Mouse (Mus musculus) lung, embryonic 15.5 days (tissue): ENCODE results near the gene Ankdd1a. TPM values are rescaled to one million over a fixed set of nuclear protein-coding genes. Genes with fewer than 3 reads are reported as not detected.

ENCODE experiments used
- ATAC-seq: fragments of 200-750 bp; cut with Nextera tagmentation; 2 replicates; pipeline ENCODE4 v1.8.0; 2017; ENCODE audit warnings: moderate number of reproducible peaks, borderline replicate concordance; ENCODE audit not compliant: low FRiP score, low TSS enrichment; ENCODE audit errors: extremely low read depth
- H3K27ac ChIP-seq: fragments of 300-500 bp; sonication (generic); 2 replicates; pipeline ENCODE4 v1.5.1; 2015; ENCODE audit warnings: moderate library complexity, mild to moderate bottlenecking, inconsistent platforms
- H3K27me3 ChIP-seq: fragments of 300-500 bp; sonication (generic); 2 replicates; pipeline ENCODE4 v1.6.1; 2015; ENCODE audit warnings: inconsistent platforms
- H3K36me3 ChIP-seq: fragments of 300-500 bp; sonication (generic); 2 replicates; pipeline ENCODE4 v1.6.1; 2015; ENCODE audit warnings: inconsistent platforms
- H3K4me1 ChIP-seq: fragments of 300-500 bp; sonication (generic); 2 replicates; pipeline ENCODE4 v1.6.1; 2015; ENCODE audit warnings: inconsistent platforms
- H3K4me2 ChIP-seq: fragments of 300-500 bp; sonication (generic); 2 replicates; pipeline ENCODE4 v1.6.1; 2015; ENCODE audit warnings: inconsistent platforms, mild to moderate bottlenecking, moderate library complexity
- H3K4me3 ChIP-seq: fragments of 300-500 bp; sonication (generic); 2 replicates; pipeline ENCODE4 v1.5.1; 2015; ENCODE audit warnings: mild to moderate bottlenecking, inconsistent platforms
- H3K9ac ChIP-seq: fragments of 300-500 bp; sonication (generic); 2 replicates; pipeline ENCODE4 v1.6.1; 2015; ENCODE audit warnings: inconsistent platforms
- H3K9me3 ChIP-seq: fragments of 300-500 bp; sonication (generic); 2 replicates; pipeline ENCODE4 v1.6.1; 2016; ENCODE audit warnings: inconsistent platforms
- WGBS: fragments of 180-500 bp; shearing (Covaris S2); methylation state at CpG from one replicate; pipeline ENCODE4 v1.1.7; 2015; 5-methylcytosine and 5-hydroxymethylcytosine counted together
- polyA plus RNA-seq: library from polyadenylated mRNA; unstranded; fragments of >200 nt; fragmentation: Nextera tagmentation; extraction: Ambion mirVana; gene quantifications from 2 replicates; pipeline ENCODE4 v1.2.1, GENCODE M21; 2015

Ankdd1a gene
- polyA plus RNA-seq, 1 experiment from 2014 or later: not detected

DNA sequence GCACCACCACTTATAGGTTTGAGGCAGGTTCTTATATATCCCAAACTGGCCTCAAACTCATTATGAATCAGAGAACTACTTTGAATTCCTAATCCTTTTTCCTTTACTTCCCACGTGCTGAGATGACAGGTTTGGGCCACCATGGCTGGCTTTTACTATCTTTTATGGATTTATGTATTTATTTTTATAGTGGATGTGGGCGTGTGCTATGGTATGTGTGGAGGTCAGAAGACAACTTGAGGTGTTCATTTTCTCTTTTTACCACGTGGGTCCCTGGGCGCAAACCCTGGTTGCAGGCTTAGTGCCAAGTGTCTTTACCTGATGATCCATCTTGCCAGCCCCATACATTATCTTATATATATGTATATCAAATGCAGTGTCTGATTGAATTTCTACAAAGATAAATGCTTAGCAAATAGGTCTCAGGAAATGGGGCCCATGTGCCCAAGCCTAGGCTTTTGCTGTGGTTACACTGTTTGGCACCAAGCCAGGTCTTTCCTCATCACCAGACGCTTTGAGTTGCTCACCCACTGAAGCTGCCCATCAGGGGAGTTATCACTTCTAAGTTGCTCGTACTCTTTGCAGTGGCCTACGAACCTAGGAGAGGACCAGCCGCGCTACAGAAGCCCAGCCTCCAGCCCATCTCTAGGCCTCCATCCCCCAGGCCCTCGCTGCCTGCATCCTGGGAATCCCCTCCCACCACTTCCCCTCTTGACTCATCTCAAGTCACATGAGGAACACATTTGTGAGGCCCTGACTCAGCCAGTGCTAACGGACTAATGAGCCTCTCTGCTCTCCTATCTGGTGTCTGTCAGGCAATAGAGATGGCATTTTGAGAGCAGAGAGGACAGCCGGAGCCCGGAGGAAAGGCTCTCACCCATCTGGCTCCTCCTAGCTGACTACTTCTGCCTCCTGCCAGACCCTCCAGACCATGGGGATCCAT is 21.4 kb upstream of the Ankdd1a start:
- 34% methylated on average over 13 of the region's 13 CpGs for WGBS
- no peak overlapping the region for H3K4me2 ChIP-seq

DNA sequence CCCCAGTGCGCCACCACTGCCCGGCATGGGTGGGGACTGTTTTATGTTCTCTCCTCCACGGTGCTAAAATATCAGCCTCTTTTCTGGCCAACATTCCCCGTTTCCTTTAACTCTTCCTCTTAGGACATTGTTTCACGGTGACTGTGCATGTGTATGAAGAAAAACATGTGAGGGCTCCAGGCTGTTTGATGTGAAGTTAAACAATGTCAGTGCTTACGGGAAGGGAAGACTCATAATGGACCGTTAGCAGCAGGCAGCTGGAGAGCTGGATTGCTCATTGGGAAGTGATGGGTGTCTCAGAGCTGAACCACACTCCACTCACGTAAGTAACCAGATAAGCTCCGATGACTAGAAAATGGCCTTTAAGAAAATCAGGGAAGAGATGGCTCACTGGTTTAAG is 19.7 kb upstream of the Ankdd1a start:
- Histone ChIP-seq H3K9ac (no peak overlapping the region), H3K4me3 (no peak overlapping the region), H3K36me3 (no peaks in the 10 kb centered on the region), H3K27ac (no peak overlapping the region), H3K9me3 (no peaks in the 10 kb centered on the region), H3K27me3 (no peaks in the 10 kb centered on the region), H3K4me1 (peaks cover 10% of the 10 kb centered on the region), H3K4me2 (no peak overlapping the region)
- no peak for ATAC-seq
- WGBS: 58% methylated on average over 9 of the region's 9 CpGs

More for the DNA sequence above, 21.4 kb upstream of the Ankdd1a start:
- Histone ChIP-seq H3K9me3 (no peaks in the 10 kb centered on the region), H3K36me3 (no peaks in the 10 kb centered on the region), H3K27me3 (no peaks in the 10 kb centered on the region), H3K4me1 (peaks cover 20% of the 10 kb centered on the region), H3K27ac (peak overlapping the region; percentile 65), H3K4me3 (no peak overlapping the region), H3K9ac (no peak overlapping the region)
- ATAC-seq: peak; percentile 65; the same call in 1 of the 2 replicates

DNA sequence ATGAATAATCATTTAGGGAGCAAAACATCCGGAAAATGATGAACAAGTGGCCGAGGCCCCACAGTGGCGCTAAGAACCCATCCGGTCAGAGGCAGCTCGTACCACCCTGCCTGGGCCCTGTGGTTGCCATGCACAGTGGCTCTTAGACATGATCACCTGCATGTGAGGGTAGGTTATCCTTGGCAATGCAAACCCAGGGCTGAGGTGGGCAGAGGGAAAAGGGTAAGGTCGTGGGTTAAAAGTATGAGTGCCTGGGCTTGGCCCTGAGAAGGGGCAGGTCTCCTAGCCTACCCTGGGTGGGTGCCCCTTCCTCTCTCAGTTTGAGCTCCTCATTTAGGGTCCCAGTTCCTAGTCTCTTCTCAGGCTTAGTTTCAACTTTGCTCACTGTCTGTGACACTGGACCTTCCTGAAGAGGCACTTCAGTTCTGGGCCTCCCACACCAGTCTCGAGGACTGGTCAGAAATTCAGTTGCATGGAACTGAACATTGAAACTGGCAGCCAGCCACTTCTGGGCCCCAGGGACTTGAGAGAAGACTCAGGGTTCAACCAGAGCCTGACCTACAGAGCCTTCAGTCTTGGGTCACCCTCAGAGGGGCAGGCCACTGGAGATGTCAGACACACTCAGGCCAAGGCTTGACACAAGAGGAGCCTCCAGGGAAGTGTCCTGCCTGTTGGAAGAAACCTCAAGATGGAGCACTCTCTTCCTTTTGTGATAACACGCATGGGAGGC is 18.1 kb upstream of the Ankdd1a start:
- Histone ChIP-seq H3K9me3 (no peaks in the 10 kb centered on the region), H3K4me2 (no peak overlapping the region), H3K36me3 (no peaks in the 10 kb centered on the region), H3K9ac (no peak overlapping the region), H3K4me1 (peaks cover 10% of the 10 kb centered on the region), H3K27me3 (no peaks in the 10 kb centered on the region), H3K27ac (no peak overlapping the region), H3K4me3 (no peak overlapping the region)
- 81% methylated on average over 8 of the region's 8 CpGs for WGBS
- no peak for ATAC-seq

- no peaks in the 10 kb centered on the region for H3K27me3 ChIP-seq
- no peak overlapping the region for H3K4me3 ChIP-seq
- H3K9me3 ChIP-seq: no peaks in the 10 kb centered on the region
- H3K4me1 ChIP-seq: peaks cover 3% of the 10 kb centered on the region
- no peak overlapping the region for H3K27ac ChIP-seq
- H3K36me3 ChIP-seq: no peaks in the 10 kb centered on the region
- H3K4me2 ChIP-seq: no peak overlapping the region
- no peak for ATAC-seq
- no peak overlapping the region for H3K9ac ChIP-seq
- 73% methylated on average over 4 of the region's 4 CpGs for WGBS
Observed at GRCm38 (mm10) chr9:65536491-65536890, 16.5 kb upstream of the Ankdd1a start.

GRCm38 (mm10) chr9:65535789-65536469 is 15.9 kb upstream of the Ankdd1a start:
- no peak overlapping the region for H3K4me2 ChIP-seq
- no peaks in the 10 kb centered on the region for H3K27me3 ChIP-seq
- no peaks in the 10 kb centered on the region for H3K4me1 ChIP-seq
- H3K27ac ChIP-seq: no peak overlapping the region
- no peak overlapping the region for H3K4me3 ChIP-seq
- H3K9me3 ChIP-seq: no peaks in the 10 kb centered on the region
- ATAC-seq: no peak
- no peaks in the 10 kb centered on the region for H3K36me3 ChIP-seq
- H3K9ac ChIP-seq: no peak overlapping the region
- WGBS: 82% methylated on average over 11 of the region's 11 CpGs

GRCm38 (mm10) chr9:65535191-65535722 is 15.3 kb upstream of the Ankdd1a start:
- H3K27me3 ChIP-seq: no peaks in the 10 kb centered on the region
- no peak overlapping the region for H3K4me3 ChIP-seq
- H3K27ac ChIP-seq: no peak overlapping the region
- ATAC-seq: no peak
- no peaks in the 10 kb centered on the region for H3K36me3 ChIP-seq
- no peaks in the 10 kb centered on the region for H3K4me1 ChIP-seq
- no peak overlapping the region for H3K4me2 ChIP-seq
- no peaks in the 10 kb centered on the region for H3K9me3 ChIP-seq
- H3K9ac ChIP-seq: no peak overlapping the region
- 59% methylated on average over 3 of the region's 3 CpGs for WGBS

- Histone ChIP-seq H3K4me3 (no peak overlapping the region), H3K27ac (no peak overlapping the region), H3K27me3 (no peaks in the 10 kb centered on the region), H3K4me1 (no peaks in the 10 kb centered on the region), H3K9ac (no peak overlapping the region), H3K36me3 (no peaks in the 10 kb centered on the region), H3K4me2 (no peak overlapping the region), H3K9me3 (no peaks in the 10 kb centered on the region)
- no peak for ATAC-seq
- WGBS: 79% methylated on average over 3 of the region's 3 CpGs
Observed at GRCm38 (mm10) chr9:65534111-65534510, 14.1 kb upstream of the Ankdd1a start.

GRCm38 (mm10) chr9:65532986-65533385 is 13.0 kb upstream of the Ankdd1a start:
- H3K4me3 ChIP-seq: no peak overlapping the region
- peaks cover 4% of the 10 kb centered on the region; the same call in 1 of the 2 replicates for H3K4me1 ChIP-seq
- H3K9ac ChIP-seq: no peak overlapping the region
- no peak for ATAC-seq
- H3K27ac ChIP-seq: no peak overlapping the region
- WGBS: 72% methylated on average over 8 of the region's 8 CpGs
- no peaks in the 10 kb centered on the region for H3K36me3 ChIP-seq
- no peaks in the 10 kb centered on the region for H3K27me3 ChIP-seq
- H3K4me2 ChIP-seq: no peak overlapping the region
- H3K9me3 ChIP-seq: no peaks in the 10 kb centered on the region

DNA sequence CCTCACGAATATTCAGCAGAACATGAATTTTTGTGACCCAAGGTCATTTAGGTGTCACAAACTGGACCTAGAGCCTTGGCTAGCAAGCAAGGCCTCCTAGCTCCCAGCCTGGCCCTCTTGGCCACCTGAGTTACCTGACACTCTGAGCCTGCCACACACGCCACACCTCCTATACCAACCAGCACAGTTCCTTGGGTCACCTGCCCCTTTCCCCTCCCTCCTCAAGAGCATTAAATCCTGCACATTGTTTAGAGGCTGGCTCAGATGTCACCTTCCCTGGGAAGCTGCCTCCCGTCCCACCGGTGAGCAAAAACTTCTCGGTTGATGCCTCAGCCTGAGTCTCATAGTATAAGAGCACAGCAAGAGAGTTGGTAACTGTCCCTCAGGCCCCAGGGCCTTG is 11.3 kb upstream of the Ankdd1a start:
- 68% methylated on average over 5 of the region's 5 CpGs for WGBS
- H3K27ac ChIP-seq: no peak overlapping the region
- H3K36me3 ChIP-seq: no peaks in the 10 kb centered on the region
- ATAC-seq: no peak
- no peak overlapping the region for H3K4me3 ChIP-seq
- H3K27me3 ChIP-seq: no peaks in the 10 kb centered on the region
- H3K4me2 ChIP-seq: no peak overlapping the region
- no peaks in the 10 kb centered on the region for H3K9me3 ChIP-seq
- peaks cover 4% of the 10 kb centered on the region; the same call in 1 of the 2 replicates for H3K4me1 ChIP-seq
- no peak overlapping the region for H3K9ac ChIP-seq

- Histone ChIP-seq H3K9me3 (no peaks in the 10 kb centered on the region), H3K27ac (no peak overlapping the region), H3K4me3 (no peak overlapping the region), H3K9ac (no peak overlapping the region), H3K4me2 (no peak overlapping the region), H3K4me1 (peaks cover 4% of the 10 kb centered on the region; the same call in 1 of the 2 replicates), H3K27me3 (no peaks in the 10 kb centered on the region), H3K36me3 (no peaks in the 10 kb centered on the region)
- WGBS: 58% methylated on average over 8 of the region's 8 CpGs
- no peak for ATAC-seq
Observed at GRCm38 (mm10) chr9:65529659-65530058, 9.7 kb upstream of the Ankdd1a start.

DNA sequence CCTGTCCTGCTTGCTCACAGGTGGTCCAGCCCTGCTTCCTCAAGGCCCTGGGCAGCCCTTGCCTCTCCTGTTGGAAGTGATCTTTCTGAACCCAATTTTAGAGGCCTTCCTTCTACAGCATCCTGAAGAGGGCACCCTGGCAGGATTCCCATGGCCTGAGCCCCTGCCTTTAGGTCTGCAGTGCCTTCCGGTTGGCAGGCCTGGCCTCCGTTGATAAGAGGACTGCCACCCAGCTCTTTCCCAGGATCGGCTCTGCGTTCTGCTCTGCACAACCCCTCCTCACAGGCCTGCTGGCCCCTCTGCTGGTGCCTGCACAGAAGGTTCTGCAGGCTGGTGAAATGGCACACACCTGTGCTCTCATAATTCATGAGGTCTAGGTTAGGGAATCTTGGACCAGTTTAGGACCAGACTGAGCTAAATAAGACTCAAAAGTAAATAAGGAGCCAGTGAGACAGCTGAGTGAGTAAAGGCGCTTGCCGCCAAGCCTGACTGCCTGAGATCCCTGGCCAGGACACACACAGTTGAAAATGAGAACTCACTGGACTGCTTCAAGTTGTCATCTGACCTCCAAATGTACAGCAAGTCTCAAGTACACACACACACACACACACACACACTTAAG is 8.5 kb upstream of the Ankdd1a start:
- H3K27me3 ChIP-seq: no peaks in the 10 kb centered on the region
- H3K9ac ChIP-seq: no peak overlapping the region
- no peak overlapping the region for H3K4me3 ChIP-seq
- 0 out of 2 replicates have a peak, but pooled peaks have one; percentile 39 for ATAC-seq
- no peaks in the 10 kb centered on the region for H3K36me3 ChIP-seq
- peaks cover 8% of the 10 kb centered on the region for H3K4me1 ChIP-seq
- H3K9me3 ChIP-seq: no peaks in the 10 kb centered on the region
- no peak overlapping the region for H3K4me2 ChIP-seq
- 61% methylated on average over 6 of the region's 6 CpGs for WGBS
- no peak overlapping the region for H3K27ac ChIP-seq
